Mouse (Mus musculus): ENCODE measurements at regions not wholly inside any gene's neighbourhood (a gene's known extent, or its start where the extent isn't known, plus 50 kb on each side); places are given as distances from the start of the nearest gene placed in this dataset.

DNA sequence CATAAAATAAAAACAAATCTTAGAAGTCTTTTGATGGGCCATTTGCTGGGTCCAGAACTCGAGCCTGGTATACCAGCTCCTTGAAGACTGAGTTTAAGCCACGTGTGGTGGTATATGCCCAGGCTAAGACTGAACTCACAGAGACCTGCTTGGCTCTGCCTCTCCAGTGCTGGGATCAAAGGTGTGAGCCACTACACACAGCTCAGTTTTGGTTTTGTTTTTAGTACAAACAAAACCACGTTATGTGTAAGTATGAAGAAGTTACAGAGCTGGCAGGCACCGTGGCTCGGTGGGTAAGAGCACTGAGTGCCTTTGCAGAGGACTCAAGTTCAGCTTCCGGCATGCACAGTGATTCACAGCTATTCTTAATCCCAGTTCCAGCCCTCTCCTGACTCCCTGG, 75.6 kb downstream of the Wdr5 start:
- no peak for DNase-seq

DNA sequence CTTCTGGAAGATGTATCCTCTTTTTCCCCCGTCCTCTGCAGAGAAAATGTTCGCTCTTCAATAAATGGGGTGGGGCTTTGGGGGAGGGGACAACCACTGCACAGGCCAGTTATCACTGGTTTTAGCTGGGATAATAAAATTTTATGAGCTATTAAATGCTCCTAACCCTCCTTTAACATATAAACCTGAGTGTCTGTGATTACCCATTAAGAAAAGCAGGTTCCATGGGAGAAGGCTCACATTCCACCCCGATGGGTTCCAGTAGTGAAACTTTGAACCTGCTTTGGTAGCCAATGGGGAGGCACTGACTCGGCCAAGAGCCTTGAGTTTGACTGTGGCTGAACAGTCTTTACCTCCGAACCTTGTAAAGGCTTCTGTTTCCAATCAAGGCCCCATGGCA, 76.7 kb downstream of the Wdr5 start:
- DNase-seq: no peak

DNA sequence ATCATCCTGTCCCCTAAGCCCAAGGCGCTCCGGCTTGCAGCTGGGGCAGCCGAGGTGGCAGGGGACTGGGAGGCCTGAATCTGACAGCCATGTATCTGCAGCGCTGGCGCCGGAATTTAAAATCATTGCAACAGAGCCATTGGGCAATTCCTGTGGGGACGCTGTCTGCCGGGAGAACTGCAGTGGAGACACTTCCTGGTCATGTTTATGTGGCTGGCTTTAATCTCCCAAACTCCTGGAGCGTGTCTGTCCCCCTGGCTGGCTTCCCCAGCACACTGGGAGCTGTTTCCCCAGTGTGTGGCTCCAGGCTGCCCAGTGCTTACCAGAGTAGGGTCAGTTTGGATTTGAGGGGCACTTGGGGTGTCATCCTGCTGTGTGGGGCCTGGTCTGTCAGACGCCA, 78.4 kb downstream of the Wdr5 start:
- peak; percentile 58 for DNase-seq

DNA sequence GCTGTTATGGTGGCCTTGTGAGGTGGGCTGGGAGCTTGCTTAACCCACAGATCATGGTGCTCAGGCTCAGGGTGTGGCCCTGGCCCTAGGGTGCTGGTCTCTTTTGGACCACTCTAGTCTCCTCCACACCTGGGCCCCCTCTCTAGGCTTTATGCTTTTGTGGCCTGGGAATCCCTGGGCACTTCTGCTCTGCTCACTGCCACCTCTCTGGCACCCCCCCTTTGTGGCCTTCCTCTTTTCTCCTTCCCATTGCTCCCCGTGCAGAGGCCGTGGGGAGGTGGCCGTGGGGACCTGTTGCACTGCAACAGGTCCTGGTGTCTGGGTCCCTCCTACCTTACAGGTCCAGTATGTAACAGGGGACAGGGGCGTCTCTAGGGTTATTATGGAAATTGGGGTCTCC, 80.3 kb downstream of the Wdr5 start:
- DNase-seq: no peak

DNA sequence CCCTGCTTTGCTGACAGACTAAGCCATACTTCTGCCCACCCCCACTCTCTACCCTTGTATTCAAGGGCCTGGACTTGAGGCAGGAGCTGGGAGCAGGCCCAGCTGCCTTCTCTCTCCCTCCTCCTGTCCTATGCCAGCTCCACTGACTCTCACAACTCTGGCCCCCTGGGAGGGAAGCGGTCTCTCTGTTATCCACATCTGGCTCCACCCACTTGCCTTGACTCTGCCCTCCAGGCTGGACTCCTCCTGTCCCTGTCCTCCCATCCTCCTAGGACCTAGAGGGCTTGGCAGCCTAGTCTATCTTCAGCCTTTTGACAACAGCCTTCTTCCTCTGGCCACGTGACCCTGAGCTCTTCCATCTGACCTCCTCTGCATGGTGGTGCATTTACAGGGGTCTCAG, 80.0 kb upstream of the Rxra start:
- DNase-seq: peak; percentile 25

DNA sequence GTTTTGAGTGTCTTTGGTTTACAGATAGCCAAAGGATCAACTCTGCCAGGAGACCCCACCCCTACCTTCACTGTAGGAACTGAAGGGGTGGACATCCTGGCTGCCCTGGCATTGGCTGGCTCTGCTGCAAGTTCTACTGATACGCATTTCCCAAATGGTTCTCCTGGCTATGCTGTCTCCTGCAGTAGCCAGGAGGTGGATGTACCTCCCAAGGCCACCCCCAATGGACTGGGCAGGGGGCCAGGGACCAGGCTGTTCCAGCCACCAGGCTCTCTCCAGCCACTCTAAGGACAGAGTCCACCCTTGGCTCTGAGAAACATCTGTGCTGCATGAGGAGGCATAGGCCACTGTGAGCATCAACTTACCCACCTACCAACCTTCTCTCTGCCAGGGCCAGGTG, 79.3 kb upstream of the Rxra start:
- DNase-seq: peak; percentile 80

DNA sequence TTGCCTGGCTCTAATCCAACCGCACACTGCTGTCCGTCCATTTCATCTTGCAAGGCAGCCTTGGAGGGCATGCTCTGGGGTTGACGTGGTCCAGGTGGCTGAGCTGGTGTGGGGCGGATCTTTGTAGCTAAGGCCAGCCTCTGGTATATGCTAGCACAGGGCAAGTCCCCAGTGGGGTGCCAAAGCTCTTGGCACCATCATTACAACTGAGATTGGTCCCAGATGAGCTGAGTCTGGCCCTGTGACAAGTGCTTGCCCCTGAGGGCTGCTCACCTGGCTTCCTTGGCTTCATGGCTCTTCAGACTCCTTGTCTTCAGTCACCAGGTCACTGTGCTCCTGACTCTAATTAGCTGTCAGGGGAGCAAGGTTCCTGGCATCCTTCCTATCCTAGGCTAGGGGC, 78.3 kb upstream of the Rxra start:
- peak; percentile 15 for DNase-seq

DNA sequence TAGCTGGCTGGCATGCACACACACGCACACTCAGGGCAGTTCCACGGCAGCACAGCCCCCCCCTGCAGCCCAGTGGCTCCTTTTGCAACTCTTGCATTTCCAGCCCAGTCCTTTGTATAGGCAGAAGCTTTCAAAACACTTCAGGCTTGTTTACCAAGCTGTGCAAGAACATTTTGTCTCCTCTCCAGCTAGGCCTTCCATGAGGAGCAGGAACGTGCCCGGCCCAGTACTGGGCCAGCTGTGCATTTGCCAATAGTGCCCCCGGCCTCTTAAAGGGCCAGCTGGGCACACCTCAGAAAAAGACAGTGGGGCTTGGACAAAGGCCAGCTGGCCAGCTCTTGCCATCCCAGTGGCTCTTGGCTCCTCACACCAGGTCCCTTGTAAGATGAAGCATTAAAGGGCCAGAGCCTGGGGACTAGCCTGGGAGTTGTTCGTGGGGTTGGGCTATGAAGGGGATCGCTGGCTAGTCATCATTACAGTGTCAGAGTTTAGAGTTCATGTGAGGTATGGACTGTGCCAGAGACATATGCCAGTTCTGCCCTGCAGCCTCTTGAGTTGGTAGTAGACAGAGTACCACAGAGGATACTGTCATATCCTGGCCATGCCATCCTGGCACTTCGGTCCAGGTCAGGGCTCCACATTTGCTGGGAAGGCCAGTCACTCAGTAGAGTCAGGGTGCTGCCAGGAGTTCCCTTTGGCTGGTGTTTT, 77.0 kb upstream of the Rxra start:
- DNase-seq: peak; percentile 53

DNA sequence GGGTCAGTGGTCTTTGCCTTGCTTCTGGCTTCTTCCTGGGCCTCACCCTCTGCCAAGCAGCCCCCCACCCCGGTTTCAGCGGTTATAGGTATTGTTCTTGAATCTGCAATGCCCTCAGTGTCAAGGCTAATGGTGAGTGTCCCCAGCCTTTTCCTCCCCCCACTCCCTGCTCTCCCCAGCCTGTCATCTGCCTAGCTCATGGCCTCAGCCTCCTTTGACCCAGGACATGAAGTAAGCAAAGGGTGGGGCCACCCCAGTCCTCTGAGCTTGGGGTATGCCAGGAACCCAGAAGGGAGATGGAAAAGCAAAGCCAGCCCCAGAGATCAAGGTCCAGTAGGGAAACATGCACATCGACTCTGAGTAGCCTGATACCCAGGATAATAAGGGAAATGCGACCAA, 76.5 kb upstream of the Rxra start:
- DNase-seq: no peak

DNA sequence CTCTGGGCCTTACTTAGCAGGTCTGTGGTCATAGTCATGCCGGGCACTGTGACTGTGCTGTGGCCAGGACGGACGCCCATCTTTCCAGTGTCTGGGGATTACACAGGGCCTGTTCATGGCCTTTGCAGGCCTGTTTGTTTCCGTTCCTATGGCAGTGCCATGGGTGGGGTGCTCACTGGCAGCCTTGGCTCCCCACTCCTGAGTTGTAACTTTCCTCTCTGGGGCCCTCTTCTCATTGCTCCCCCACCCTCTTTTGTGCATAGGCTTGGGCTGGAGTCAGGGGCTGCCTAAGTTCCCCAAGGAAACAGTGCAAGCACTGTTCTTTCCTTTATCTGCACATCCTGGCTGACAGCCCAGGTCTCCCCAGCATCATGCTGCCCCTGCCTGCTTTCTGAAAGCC, 72.9 kb upstream of the Rxra start:
- no peak for DNase-seq

DNA sequence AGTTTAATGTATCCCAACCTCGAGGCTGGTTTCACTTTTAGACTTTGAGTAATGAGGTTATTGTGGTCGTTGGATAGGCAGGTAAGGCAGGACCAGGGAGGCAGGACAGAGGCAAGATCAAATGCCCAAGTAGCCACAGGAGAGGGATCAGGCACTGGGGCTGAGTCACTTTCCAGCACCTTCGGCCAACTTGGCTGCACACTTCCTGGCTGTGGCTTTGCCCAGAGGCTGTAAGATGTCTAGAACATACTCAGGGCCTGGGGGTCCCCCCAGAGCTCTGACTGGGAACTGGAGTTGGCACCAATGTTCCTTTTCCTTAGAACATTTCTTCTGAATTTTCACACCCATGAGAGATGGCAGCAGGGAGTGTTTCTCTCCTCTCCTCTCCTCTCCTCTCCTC, 71.7 kb upstream of the Rxra start:
- DNase-seq: peak; percentile 29

DNA sequence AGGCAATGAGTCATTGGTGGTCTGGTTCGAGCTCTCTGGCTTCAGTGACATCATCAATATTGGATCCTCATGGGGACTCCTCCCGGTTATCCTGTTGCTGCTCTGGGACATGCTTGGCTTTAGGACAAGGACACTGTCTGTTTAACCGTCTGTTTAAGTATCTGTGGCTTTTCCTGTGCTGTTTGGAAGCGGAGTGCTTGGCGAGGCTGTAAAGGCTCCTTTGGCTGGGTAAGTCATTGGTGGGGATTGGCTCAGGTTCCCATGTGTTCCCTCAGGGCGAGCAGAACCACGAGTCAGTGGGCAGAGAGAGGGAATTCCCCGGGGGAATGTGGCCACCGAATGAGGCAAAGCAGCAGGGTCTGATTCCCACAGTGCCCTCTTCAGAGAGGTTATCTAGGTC, 69.4 kb upstream of the Rxra start:
- no peak for DNase-seq

DNA sequence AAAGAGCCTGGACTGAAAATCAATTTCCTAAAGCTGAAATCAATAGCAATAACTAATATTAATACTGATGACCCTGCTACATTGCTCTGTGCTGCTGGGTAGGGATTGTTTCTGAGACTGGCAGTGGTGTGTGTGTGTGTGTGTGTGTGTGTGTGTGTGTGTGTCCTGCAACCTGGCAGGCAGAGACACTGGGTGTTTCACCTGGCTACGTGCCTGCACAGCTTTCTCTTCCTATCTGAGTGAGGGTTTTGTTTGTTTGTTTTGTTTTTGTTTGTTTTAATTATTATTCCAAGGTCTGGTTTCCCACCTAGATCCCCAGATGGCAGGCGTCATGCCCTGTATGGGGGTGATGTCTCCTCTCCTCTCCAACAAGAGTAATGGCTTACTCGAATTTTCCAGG, 54.5 kb upstream of the Rxra start:
- no peak for DNase-seq

DNA sequence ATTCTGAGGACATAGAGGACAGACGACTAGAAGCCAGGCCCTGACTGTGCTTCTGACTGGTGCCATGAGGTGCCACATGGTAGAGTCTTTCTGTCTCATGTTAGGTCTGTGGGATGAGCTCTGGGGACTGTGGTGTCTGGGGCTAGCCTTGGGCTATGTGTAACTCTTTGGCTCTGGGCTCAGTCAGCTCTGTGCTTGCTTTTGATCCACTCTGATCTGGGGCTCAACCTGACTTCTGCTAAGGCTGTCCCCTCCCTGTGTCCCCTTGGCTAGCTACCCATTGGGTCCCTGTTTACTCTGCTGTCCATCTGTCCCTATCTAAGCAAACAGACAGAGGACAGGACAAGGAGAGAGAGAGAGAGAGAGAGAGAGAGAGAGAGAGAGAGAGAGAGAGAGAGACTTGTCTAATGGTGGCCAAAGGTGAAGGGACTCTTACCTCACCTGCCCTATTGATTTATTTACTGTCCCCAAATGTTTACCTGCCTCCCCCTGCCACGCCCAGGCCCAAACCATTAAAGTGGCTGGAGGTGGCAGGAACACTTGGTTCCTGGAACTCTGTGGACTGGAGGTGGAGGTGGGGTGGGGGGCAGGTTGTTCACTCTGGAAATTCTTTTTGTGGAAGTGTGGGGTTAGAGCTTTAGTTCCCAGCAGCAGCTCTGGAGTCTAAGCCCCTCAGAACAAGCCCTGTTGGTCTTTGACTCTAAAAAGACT, 51.4 kb upstream of the Rxra start:
- no peak for DNase-seq
